Mouse (Mus musculus) G1E (cell line): Measurements from ENCODE around the gene Cenpv.

Source experiments
- CTCF ChIP-seq: IDR thresholded peaks from 2 replicates; pipeline ENCODE4 v1.5.1; 2012; ENCODE audit warnings: low read depth, low read length, inconsistent platforms, mixed read lengths
- GATA1 ChIP-seq: IDR thresholded peaks from 2 replicates; pipeline ENCODE4 v1.6.1; 2012; ENCODE audit warnings: borderline replicate concordance, low read length, inconsistent platforms, mixed read lengths
- TAL1 ChIP-seq: conservative IDR thresholded peaks from 2 replicates; pipeline ENCODE4 v1.6.1; 2012; ENCODE audit warnings: low read depth, low read length, inconsistent platforms, mixed read lengths

DNA sequence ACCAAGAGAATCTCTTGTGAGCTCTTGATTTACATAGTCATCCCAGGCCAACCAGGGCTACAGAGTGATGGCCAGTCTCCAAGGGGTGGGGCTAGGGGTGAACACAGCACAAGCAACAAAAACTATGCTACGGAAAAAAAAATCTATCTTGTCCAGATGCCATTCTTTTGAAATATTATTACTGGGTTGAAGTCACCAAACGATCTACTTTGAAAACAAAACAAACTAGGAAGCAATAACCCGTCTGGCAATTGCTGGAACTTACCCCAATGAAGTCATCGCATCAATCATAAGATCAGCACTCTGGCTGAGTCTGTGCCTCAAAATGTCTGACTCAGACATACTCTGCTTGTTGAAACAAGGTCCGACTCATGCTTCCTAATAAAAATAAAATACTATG is 10.7 kb upstream of the Cenpv start:
- no peak for TF ChIP-seq CTCF
- TF ChIP-seq GATA1: no peak
- TF ChIP-seq TAL1: no peak
